Mouse (Mus musculus): ENCODE measurements around the gene 1600015I10Rik. TPM values are rescaled to one million over a fixed set of nuclear protein-coding genes. Genes with fewer than 3 reads are reported as not detected.
"Not testable (repeated sequence)": the region's sequence is repeated elsewhere in the genome, so short reads cannot be mapped to it uniquely, and the experiment has no call there.

Gene 1600015I10Rik
- total RNA-seq, 2 experiments from 2014 or later = not detected

DNA sequence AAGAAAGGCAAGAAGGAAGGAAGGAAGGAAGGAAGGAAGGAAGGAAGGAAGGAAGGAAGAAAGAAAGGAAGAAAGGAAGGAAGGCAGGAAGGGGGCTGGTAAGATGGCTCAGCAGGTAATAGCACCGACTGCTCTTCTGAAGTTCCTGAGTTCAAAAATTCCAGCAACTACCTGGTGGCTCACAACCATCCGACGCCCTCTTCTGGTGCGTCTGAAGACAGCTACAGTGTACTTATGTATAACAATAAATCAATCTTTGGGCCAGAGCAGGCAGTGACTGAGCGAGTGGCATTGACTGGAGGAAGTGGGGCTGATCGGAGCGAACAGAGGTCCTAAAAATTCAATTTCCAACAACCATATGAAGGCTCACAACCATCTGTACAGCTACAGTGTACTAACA, 29.5 kb downstream of the 1600015I10Rik start:
- intact Hi-C loops (cut with DNase I) = loop anchor here (5.0 kb wide), 1 partner anchor 312 kb away; the partner anchor contains the start of gene Gimap8
- DNase-seq = not testable (repeated sequence)

DNA sequence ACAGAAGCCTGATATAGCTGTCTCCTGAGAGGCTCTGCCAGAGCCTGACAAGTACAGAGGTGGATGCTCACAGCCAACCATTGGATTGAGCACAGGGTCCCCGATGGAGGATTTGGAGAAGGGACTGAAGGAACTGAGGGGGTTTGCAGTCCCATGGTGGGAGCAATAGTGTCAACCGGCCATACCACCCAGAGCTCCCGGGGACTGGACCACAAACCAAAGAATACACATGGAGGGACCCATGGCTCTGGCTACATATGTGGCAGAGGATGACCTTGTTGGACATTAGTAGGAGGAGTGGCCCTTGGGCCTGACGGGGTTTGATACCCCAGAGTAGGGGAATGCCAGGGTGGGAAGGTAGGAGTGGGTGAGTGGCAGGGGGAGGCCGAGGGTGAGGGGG, 37.0 kb downstream of the 1600015I10Rik start:
- intact Hi-C loops (cut with DNase I); DNase-seq: not testable (repeated sequence)

GRCm38 (mm10) chr6:48967868-48968267, 38.2 kb downstream of the 1600015I10Rik start:
- intact Hi-C loops (cut with DNase I) = no loop called here
- no peak for DNase-seq

GRCm38 (mm10) chr6:48974663-48975062, 45.0 kb downstream of the 1600015I10Rik start, which contains the start of gene Doxl2:
Gene Doxl2 (plus strand): TSS chr6:48974963.
- intact Hi-C loops (cut with DNase I) = no loop called here
- no peak for DNase-seq

GRCm38 (mm10) chr6:48979616-48980015, 49.9 kb downstream of the 1600015I10Rik start:
- no peak for DNase-seq
- intact Hi-C loops (cut with DNase I) = no loop called here

DNA sequence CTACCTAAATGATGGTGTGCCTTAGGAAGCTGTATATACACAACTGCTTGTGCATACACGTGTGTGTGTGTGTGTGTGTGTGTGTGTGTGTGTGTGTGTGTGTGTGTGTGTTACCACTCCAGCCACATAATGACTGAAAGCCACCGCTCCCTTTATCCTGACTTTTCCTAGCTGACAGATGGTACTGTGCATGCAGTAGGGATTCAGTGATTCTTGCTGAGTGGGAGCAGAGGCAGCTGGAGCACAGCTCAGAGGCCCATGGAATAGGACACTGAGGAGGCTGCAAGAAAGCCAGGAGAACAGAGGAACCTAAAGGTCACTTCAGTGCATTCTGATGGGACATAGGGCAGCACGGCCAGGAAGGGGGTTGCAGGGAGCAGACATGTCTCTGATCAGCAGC, 52.6 kb downstream of the 1600015I10Rik start:
- intact Hi-C loops (cut with DNase I) = no loop called here
- no peak for DNase-seq

Other genes with a start within 250 kb of the 1600015I10Rik start
- gene Gimap4, start 245.3 kb upstream of the 1600015I10Rik start, total RNA-seq (2021) = 10 to 100 TPM; 46.9 to 57.4 TPM
- 10 to 100 TPM; 73.8 to 74.5 TPM for gene Gimap6, start 221.7 kb upstream of the 1600015I10Rik start, total RNA-seq (2021)
- 1 to 10 TPM; 5.0 to 6.6 TPM for gene Gm28053, start 211.3 kb upstream of the 1600015I10Rik start, total RNA-seq (2021)
- gene Gimap7, start 211.3 kb upstream of the 1600015I10Rik start, total RNA-seq (2021) = not detected
- gene Gimap1, start 190.8 kb upstream of the 1600015I10Rik start, total RNA-seq (2021) = 10 to 100 TPM; 19.1 to 20.3 TPM
- 10 to 100 TPM; 10.1 to 13.3 TPM for gene Gimap5, start 183.7 kb upstream of the 1600015I10Rik start, total RNA-seq (2021)
- under 1 TPM; 0.45 to 0.72 TPM for gene Gimap3, start 159.0 kb upstream of the 1600015I10Rik start, total RNA-seq (2021)
- 10 to 100 TPM; 22.4 to 27.5 TPM for gene Tmem176a, start 89.0 kb upstream of the 1600015I10Rik start, total RNA-seq (2021)
- 10 to 100 TPM; 72.1 to 81.8 TPM for gene Tmem176b, start 88.4 kb upstream of the 1600015I10Rik start, total RNA-seq (2021)
- gene Aoc1, start 57.0 kb upstream of the 1600015I10Rik start, total RNA-seq (2021) = not detected
- not detected for gene Doxl2, start 45.1 kb downstream of the 1600015I10Rik start, total RNA-seq (2021)
- not detected for gene Svs1, start 57.0 kb downstream of the 1600015I10Rik start, total RNA-seq (2021)
- gene Gpnmb, start 106.7 kb downstream of the 1600015I10Rik start, total RNA-seq (2021) = under 1 TPM; 0.43 to 0.52 TPM
- gene Malsu1, start 143.9 kb downstream of the 1600015I10Rik start, total RNA-seq (2021) = 10 to 100 TPM; 33.1 to 35.1 TPM

Data from heart, postnatal 10 days (tissue).